Mouse (Mus musculus): ENCODE data around the gene Med13l. TPM values are rescaled to one million over a fixed set of nuclear protein-coding genes. Genes with fewer than 3 reads are reported as not detected.

The Med13l gene
- polyA plus RNA-seq, 1 experiment = 2.3 TPM

- Histone ChIP-seq H3K9me3 (ENCODE audit: control insufficient read depth, low read length) (no peaks in the 10 kb centered on the region; the same call in 1 of the 2 replicates), H3K27me3 (ENCODE audit: control insufficient read depth) (peaks cover 87% of the 10 kb centered on the region), H3K4me3 (replicated peaks) (no peak overlapping the region), H3K4me1 (ENCODE audit: control insufficient read depth) (peaks cover 5% of the 10 kb centered on the region), H3K36me3 (ENCODE audit: control insufficient read depth) (no peaks in the 10 kb centered on the region)
- no peak for TF ChIP-seq GATA1 (IDR thresholded peaks at IDR 0.05; ENCODE audit: low read length)
- TF ChIP-seq TAL1 (IDR thresholded peaks at IDR 0.05; ENCODE audit: low read length) = no peak
Observed at GRCm38 (mm10) chr5:118543816-118544215, 16.7 kb upstream of the Med13l start.

- peaks cover 2% of the 10 kb centered on the region; the same call in 1 of the 2 replicates for H3K36me3 ChIP-seq (ENCODE audit: control insufficient read depth)
- H3K9me3 ChIP-seq (ENCODE audit: control insufficient read depth, low read length) = peaks cover 7% of the 10 kb centered on the region
- peaks cover 44% of the 10 kb centered on the region for H3K27me3 ChIP-seq (ENCODE audit: control insufficient read depth)
- peaks cover 2% of the 10 kb centered on the region for H3K4me1 ChIP-seq (ENCODE audit: control insufficient read depth)
- H3K4me3 ChIP-seq (replicated peaks) = no peak overlapping the region
- no peak for TF ChIP-seq GATA1 (IDR thresholded peaks at IDR 0.05; ENCODE audit: low read length)
- no peak for TF ChIP-seq TAL1 (IDR thresholded peaks at IDR 0.05; ENCODE audit: low read length)
Observed at GRCm38 (mm10) chr5:118550493-118550892, 10.0 kb upstream of the Med13l start.

- peaks cover 22% of the 10 kb centered on the region for H3K4me1 ChIP-seq (ENCODE audit: control insufficient read depth)
- TF ChIP-seq GATA1 (IDR thresholded peaks at IDR 0.05; ENCODE audit: low read length) (no peak), TAL1 (IDR thresholded peaks at IDR 0.05; ENCODE audit: low read length) (no peak)
- H3K27me3 ChIP-seq (ENCODE audit: control insufficient read depth) = peaks cover 50% of the 10 kb centered on the region
- H3K36me3 ChIP-seq (ENCODE audit: control insufficient read depth) = peaks cover 2% of the 10 kb centered on the region; the same call in 1 of the 2 replicates
- H3K9me3 ChIP-seq (ENCODE audit: control insufficient read depth, low read length) = peaks cover 11% of the 10 kb centered on the region
- no peak overlapping the region for H3K4me3 ChIP-seq (replicated peaks)
Observed at GRCm38 (mm10) chr5:118553290-118553689, 7.2 kb upstream of the Med13l start.

- Histone ChIP-seq H3K27me3 (ENCODE audit: control insufficient read depth) (peaks cover 46% of the 10 kb centered on the region), H3K4me3 (replicated peaks) (no peak overlapping the region), H3K9me3 (ENCODE audit: control insufficient read depth, low read length) (peaks cover 11% of the 10 kb centered on the region), H3K36me3 (ENCODE audit: control insufficient read depth) (peaks cover 2% of the 10 kb centered on the region; the same call in 1 of the 2 replicates), H3K4me1 (ENCODE audit: control insufficient read depth) (peaks cover 35% of the 10 kb centered on the region)
- TF ChIP-seq GATA1 (IDR thresholded peaks at IDR 0.05; ENCODE audit: low read length) (no peak), TAL1 (IDR thresholded peaks at IDR 0.05; ENCODE audit: low read length) (no peak)
Observed at GRCm38 (mm10) chr5:118555305-118555704, 5.2 kb upstream of the Med13l start.

GRCm38 (mm10) chr5:118556387-118556937 lies 4.0 kb upstream of the Med13l start:
- no peak for TF ChIP-seq TAL1 (IDR thresholded peaks at IDR 0.05; ENCODE audit: low read length)
- TF ChIP-seq GATA1 (IDR thresholded peaks at IDR 0.05; ENCODE audit: low read length) = 0 out of 2 replicates have a peak, but pooled peaks have one; percentile 14
- Histone ChIP-seq H3K4me3 (replicated peaks) (peak overlapping the region; percentile 37), H3K36me3 (ENCODE audit: control insufficient read depth) (peaks cover 2% of the 10 kb centered on the region; the same call in 1 of the 2 replicates), H3K9me3 (ENCODE audit: control insufficient read depth, low read length) (peaks cover 11% of the 10 kb centered on the region), H3K4me1 (ENCODE audit: control insufficient read depth) (peaks cover 35% of the 10 kb centered on the region), H3K27me3 (ENCODE audit: control insufficient read depth) (peaks cover 43% of the 10 kb centered on the region)

- peaks cover 8% of the 10 kb centered on the region for H3K9me3 ChIP-seq (ENCODE audit: control insufficient read depth, low read length)
- peak overlapping the region; percentile 93 for H3K4me3 ChIP-seq (replicated peaks)
- H3K4me1 ChIP-seq (ENCODE audit: control insufficient read depth) = peaks cover 53% of the 10 kb centered on the region
- peaks cover 43% of the 10 kb centered on the region for H3K27me3 ChIP-seq (ENCODE audit: control insufficient read depth)
- TF ChIP-seq TAL1 (IDR thresholded peaks at IDR 0.05; ENCODE audit: low read length) (no peak), GATA1 (IDR thresholded peaks at IDR 0.05; ENCODE audit: low read length) (no peak)
- H3K36me3 ChIP-seq (ENCODE audit: control insufficient read depth) = peaks cover 25% of the 10 kb centered on the region
Observed at GRCm38 (mm10) chr5:118558841-118559240, 1.6 kb upstream of the Med13l start.

- peaks cover 35% of the 10 kb centered on the region for H3K36me3 ChIP-seq (ENCODE audit: control insufficient read depth)
- peaks cover 62% of the 10 kb centered on the region for H3K4me1 ChIP-seq (ENCODE audit: control insufficient read depth)
- peak overlapping the region; percentile 93 for H3K4me3 ChIP-seq (replicated peaks)
- TF ChIP-seq TAL1 (IDR thresholded peaks at IDR 0.05; ENCODE audit: low read length) = no peak
- no peak for TF ChIP-seq GATA1 (IDR thresholded peaks at IDR 0.05; ENCODE audit: low read length)
- peaks cover 41% of the 10 kb centered on the region for H3K27me3 ChIP-seq (ENCODE audit: control insufficient read depth)
- peaks cover 8% of the 10 kb centered on the region for H3K9me3 ChIP-seq (ENCODE audit: control insufficient read depth, low read length)
Observed at GRCm38 (mm10) chr5:118559584-118560384, 695 bp upstream of the Med13l start.

- Histone ChIP-seq H3K9me3 (ENCODE audit: control insufficient read depth, low read length) (peaks cover 2% of the 10 kb centered on the region; the same call in 1 of the 2 replicates), H3K27me3 (ENCODE audit: control insufficient read depth) (peaks cover 28% of the 10 kb centered on the region), H3K36me3 (ENCODE audit: control insufficient read depth) (peaks cover 48% of the 10 kb centered on the region), H3K4me3 (replicated peaks) (peak overlapping the region; percentile 93), H3K4me1 (ENCODE audit: control insufficient read depth) (peaks cover 68% of the 10 kb centered on the region)
- TF ChIP-seq TAL1 (IDR thresholded peaks at IDR 0.05; ENCODE audit: low read length) (no peak), GATA1 (IDR thresholded peaks at IDR 0.05; ENCODE audit: low read length) (peak; percentile 43; the same call in 1 of the 2 replicates)
Observed at GRCm38 (mm10) chr5:118561086-118561987, 858 bp downstream of the Med13l start.

All from erythroblast, embryonic 14.5 days (primary cell).